Mouse (Mus musculus) midbrain, embryonic 13.5 days (tissue): ENCODE measurements around the gene Cntnap5c. TPM values are rescaled to one million over a fixed set of nuclear protein-coding genes. Genes with fewer than 3 reads are reported as not detected.

Source experiments
- ATAC-seq: fragments of 200-750 bp; cut with Nextera tagmentation; 2 replicates; pipeline ENCODE4 v1.8.0; 2017; ENCODE audit warnings: mild to moderate bottlenecking, moderate TSS enrichment, moderate library complexity
- H3K27ac ChIP-seq: fragments of 300-500 bp; sonication (generic); 2 replicates; pipeline ENCODE4 v1.5.1; 2015; ENCODE audit warnings: inconsistent platforms, mild to moderate bottlenecking, moderate library complexity
- H3K27me3 ChIP-seq: fragments of 300-500 bp; sonication (generic); 2 replicates; pipeline ENCODE4 v1.6.1; 2015; ENCODE audit warnings: mild to moderate bottlenecking, inconsistent platforms
- H3K36me3 ChIP-seq: fragments of 300-500 bp; sonication (generic); 2 replicates; pipeline ENCODE4 v1.6.1; 2015; ENCODE audit warnings: mild to moderate bottlenecking, inconsistent platforms
- H3K4me1 ChIP-seq: fragments of 300-500 bp; sonication (generic); replicated peaks from 2 replicates; pipeline ENCODE4 v1.6.1; 2015; ENCODE audit warnings: inconsistent platforms
- H3K4me2 ChIP-seq: fragments of 300-500 bp; sonication (generic); replicated peaks from 2 replicates; pipeline ENCODE4 v1.6.1; 2015; ENCODE audit warnings: moderate library complexity, mild to moderate bottlenecking, inconsistent platforms
- H3K4me3 ChIP-seq: fragments of 300-500 bp; sonication (generic); replicated peaks from 2 replicates; pipeline ENCODE4 v1.5.1; 2015; ENCODE audit warnings: mild to moderate bottlenecking, inconsistent platforms
- H3K9ac ChIP-seq: fragments of 300-500 bp; sonication (generic); replicated peaks from 2 replicates; pipeline ENCODE4 v1.6.1; 2015; ENCODE audit warnings: mild to moderate bottlenecking, inconsistent platforms
- H3K9me3 ChIP-seq: fragments of 300-500 bp; sonication (generic); 2 replicates; pipeline ENCODE4 v1.6.1; 2016; ENCODE audit warnings: mild to moderate bottlenecking, inconsistent platforms
- WGBS: fragments of 180-500 bp; shearing (Covaris S2); methylation state at CpG from one replicate; pipeline ENCODE4 v1.1.7; 2015; 5-methylcytosine and 5-hydroxymethylcytosine counted together
- polyA plus RNA-seq: library from polyadenylated mRNA; unstranded; fragments of >200 nt; fragmentation: Nextera tagmentation; extraction: Ambion mirVana; gene quantifications from 2 replicates; pipeline ENCODE4 v1.2.1, GENCODE M21; 2015

Gene Cntnap5c
- polyA plus RNA-seq, 1 experiment from 2014 or later, result 2.0 TPM

DNA sequence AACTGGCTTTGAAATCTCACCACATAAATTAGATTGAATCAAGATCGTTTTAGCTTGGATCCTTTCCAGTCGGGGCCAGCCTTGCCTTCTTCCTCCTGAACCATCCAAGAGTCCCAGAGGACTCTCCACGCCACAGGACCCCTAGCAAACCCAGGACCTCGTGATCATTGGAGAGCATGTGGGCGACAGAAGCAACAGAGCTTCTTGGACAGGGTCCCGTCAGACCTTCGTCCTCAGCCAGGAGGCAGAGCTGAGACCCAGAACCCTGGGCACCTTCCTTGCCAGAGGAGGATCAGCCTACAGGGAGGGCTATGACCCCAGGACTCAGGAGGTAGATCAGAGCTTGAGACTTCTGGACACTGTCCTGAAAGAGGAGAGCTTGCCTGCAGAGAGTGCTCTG lies 300.5 kb downstream of the Cntnap5c start:
- Histone ChIP-seq H3K4me1 (no peaks in the 10 kb centered on the region), H3K4me3 (no peak overlapping the region), H3K27me3 (no peaks in the 10 kb centered on the region), H3K4me2 (no peak overlapping the region), H3K36me3 (no peaks in the 10 kb centered on the region), H3K9me3 (no peaks in the 10 kb centered on the region), H3K9ac (no peak overlapping the region), H3K27ac (no peak overlapping the region)
- ATAC-seq, result no peak
- 87% methylated on average over 7 of the region's 7 CpGs for WGBS

- no peak for ATAC-seq
- Histone ChIP-seq H3K9me3 (no peaks in the 10 kb centered on the region), H3K4me1 (no peaks in the 10 kb centered on the region), H3K4me3 (no peak overlapping the region), H3K27ac (no peak overlapping the region), H3K9ac (no peak overlapping the region), H3K4me2 (no peak overlapping the region), H3K36me3 (no peaks in the 10 kb centered on the region), H3K27me3 (no peaks in the 10 kb centered on the region)
- 100% methylated on average over 1 of the region's 1 CpGs for WGBS
Observed at GRCm38 (mm10) chr17:58082676-58083075, 313.3 kb downstream of the Cntnap5c start.

DNA sequence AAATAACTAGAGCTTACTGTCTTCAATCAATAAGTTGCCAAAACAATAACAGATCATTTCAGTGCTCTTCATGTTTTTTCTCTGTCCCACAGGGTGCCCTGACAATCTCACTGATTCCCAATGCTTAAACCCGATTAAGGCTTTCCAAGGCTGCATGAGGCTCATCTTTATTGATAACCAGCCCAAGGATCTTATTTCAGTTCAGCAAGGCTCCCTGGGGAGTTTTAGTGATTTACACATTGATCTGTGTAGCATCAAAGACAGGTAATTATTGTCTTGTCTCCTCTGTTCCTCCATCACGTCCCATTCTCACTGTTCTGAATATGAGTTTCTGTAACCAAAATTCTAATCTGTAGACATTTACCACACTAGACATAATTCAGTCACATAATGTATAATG lies 335.1 kb downstream of the Cntnap5c start:
- 39% methylated on average over 2 of the region's 2 CpGs for WGBS
- Histone ChIP-seq H3K9ac (no peak overlapping the region), H3K36me3 (no peaks in the 10 kb centered on the region), H3K9me3 (no peaks in the 10 kb centered on the region), H3K4me1 (no peaks in the 10 kb centered on the region), H3K27me3 (no peaks in the 10 kb centered on the region), H3K4me3 (no peak overlapping the region), H3K27ac (no peak overlapping the region), H3K4me2 (no peak overlapping the region)
- 0 out of 2 replicates have a peak, but pooled peaks have one; percentile 30 for ATAC-seq

DNA sequence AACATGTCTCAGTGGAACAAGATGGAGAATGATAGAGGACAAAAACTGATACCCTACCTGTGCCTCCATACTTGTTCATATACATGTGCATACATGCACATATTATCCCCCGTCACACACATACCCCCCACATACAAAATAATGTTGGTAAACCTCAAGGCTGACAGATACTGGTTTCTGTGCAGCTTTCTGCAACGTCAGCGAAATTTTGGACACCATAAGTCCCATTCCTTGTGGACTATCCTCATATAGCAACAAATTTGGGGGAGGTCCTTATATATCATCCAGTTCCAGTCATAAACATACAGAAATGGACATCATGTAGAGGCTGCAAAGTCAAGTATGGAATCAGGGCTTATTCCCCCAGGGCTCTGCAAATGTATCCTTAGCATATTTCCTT lies 338.5 kb downstream of the Cntnap5c start:
- ATAC-seq, result no peak
- H3K4me3 ChIP-seq, result no peak overlapping the region

DNA sequence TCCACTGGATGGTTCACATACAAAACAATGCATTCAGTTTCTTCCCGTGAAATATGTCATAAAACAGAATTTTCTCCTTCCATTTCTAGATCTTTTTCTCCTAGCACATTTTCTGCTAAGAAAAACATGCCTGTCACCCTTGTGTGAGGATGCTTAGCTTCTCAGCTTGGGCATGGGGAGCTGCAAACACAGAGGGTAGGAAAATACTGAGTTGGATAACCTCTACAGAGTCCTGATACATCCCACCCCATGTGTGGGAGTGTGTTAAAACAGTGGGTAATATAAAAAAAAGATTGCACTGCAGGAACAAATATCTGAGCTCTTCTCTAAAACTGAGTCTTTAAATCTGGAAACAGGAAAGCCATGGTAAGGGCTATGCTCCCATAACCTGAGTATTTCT lies 339.0 kb downstream of the Cntnap5c start:
- Histone ChIP-seq H3K4me2 (no peak overlapping the region), H3K9ac (no peak overlapping the region), H3K9me3 (no peaks in the 10 kb centered on the region), H3K4me3 (no peak overlapping the region), H3K27ac (no peak overlapping the region), H3K27me3 (no peaks in the 10 kb centered on the region), H3K36me3 (no peaks in the 10 kb centered on the region), H3K4me1 (no peaks in the 10 kb centered on the region)
- WGBS, result 83% methylated on average over 1 of the region's 1 CpGs
- ATAC-seq, result no peak

More for the DNA sequence above, 338.5 kb downstream of the Cntnap5c start:
- H3K9me3 ChIP-seq, result no peaks in the 10 kb centered on the region
- no peak overlapping the region for H3K9ac ChIP-seq
- no peaks in the 10 kb centered on the region for H3K36me3 ChIP-seq
- no peaks in the 10 kb centered on the region for H3K27me3 ChIP-seq
- H3K4me2 ChIP-seq, result no peak overlapping the region
- no peaks in the 10 kb centered on the region for H3K4me1 ChIP-seq
- H3K27ac ChIP-seq, result no peak overlapping the region
- WGBS, result 89% methylated on average over 3 of the region's 3 CpGs

GRCm38 (mm10) chr17:58187171-58187570 lies 417.8 kb downstream of the Cntnap5c start:
- ATAC-seq, result no peak
- Histone ChIP-seq H3K4me1 (no peaks in the 10 kb centered on the region), H3K9me3 (no peaks in the 10 kb centered on the region), H3K9ac (no peak overlapping the region), H3K4me3 (no peak overlapping the region), H3K36me3 (no peaks in the 10 kb centered on the region), H3K27me3 (no peaks in the 10 kb centered on the region), H3K27ac (no peak overlapping the region), H3K4me2 (no peak overlapping the region)
- WGBS, result 90% methylated on average over 1 of the region's 1 CpGs

DNA sequence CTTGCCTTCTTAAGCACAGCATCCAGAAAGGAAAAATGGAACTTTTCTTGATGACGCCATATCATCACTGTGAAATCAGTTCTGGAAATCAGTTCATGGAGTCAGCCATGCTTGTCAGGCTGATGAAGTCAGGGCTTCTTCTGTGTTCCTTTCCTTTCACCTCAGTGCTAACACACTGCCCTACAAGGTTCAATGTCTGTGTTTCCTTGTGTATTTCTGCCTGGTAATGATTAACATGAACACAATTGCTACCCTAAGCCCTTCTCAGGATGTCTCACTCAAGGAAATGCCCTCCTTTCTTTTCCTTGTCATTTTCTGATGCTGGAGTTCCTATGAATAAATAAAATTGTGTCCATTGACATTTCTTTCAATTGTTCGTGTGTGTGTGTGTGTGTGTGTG lies 431.8 kb downstream of the Cntnap5c start:
- 97% methylated on average over 2 of the region's 2 CpGs for WGBS
- no peaks in the 10 kb centered on the region for H3K27me3 ChIP-seq
- no peaks in the 10 kb centered on the region for H3K9me3 ChIP-seq
- no peak for ATAC-seq
- H3K9ac ChIP-seq, result no peak overlapping the region
- H3K4me3 ChIP-seq, result no peak overlapping the region
- H3K4me1 ChIP-seq, result no peaks in the 10 kb centered on the region
- no peaks in the 10 kb centered on the region for H3K36me3 ChIP-seq
- H3K4me2 ChIP-seq, result no peak overlapping the region
- H3K27ac ChIP-seq, result no peak overlapping the region

GRCm38 (mm10) chr17:58268058-58268457 lies 498.7 kb downstream of the Cntnap5c start:
- 83% methylated on average over 2 of the region's 2 CpGs for WGBS
- Histone ChIP-seq H3K4me3 (no peak overlapping the region), H3K9me3 (no peaks in the 10 kb centered on the region), H3K4me2 (no peak overlapping the region), H3K36me3 (no peaks in the 10 kb centered on the region), H3K27me3 (no peaks in the 10 kb centered on the region), H3K4me1 (no peaks in the 10 kb centered on the region), H3K9ac (no peak overlapping the region), H3K27ac (no peak overlapping the region)
- ATAC-seq, result no peak

GRCm38 (mm10) chr17:58351310-58351709 lies 581.9 kb downstream of the Cntnap5c start:
- ATAC-seq, result no peak

GRCm38 (mm10) chr17:58356224-58356623 lies 586.9 kb downstream of the Cntnap5c start:
- H3K36me3 ChIP-seq, result no peaks in the 10 kb centered on the region

More at GRCm38 (mm10) chr17:58351310-58351709, 581.9 kb downstream of the Cntnap5c start:
- 83% methylated on average over 6 of the region's 6 CpGs for WGBS
- H3K27ac ChIP-seq, result no peak overlapping the region
- no peaks in the 10 kb centered on the region for H3K4me1 ChIP-seq
- H3K9ac ChIP-seq, result no peak overlapping the region
- no peak overlapping the region for H3K4me2 ChIP-seq
- no peaks in the 10 kb centered on the region for H3K36me3 ChIP-seq
- H3K27me3 ChIP-seq, result no peaks in the 10 kb centered on the region
- no peaks in the 10 kb centered on the region for H3K9me3 ChIP-seq
- H3K4me3 ChIP-seq, result no peak overlapping the region

DNA sequence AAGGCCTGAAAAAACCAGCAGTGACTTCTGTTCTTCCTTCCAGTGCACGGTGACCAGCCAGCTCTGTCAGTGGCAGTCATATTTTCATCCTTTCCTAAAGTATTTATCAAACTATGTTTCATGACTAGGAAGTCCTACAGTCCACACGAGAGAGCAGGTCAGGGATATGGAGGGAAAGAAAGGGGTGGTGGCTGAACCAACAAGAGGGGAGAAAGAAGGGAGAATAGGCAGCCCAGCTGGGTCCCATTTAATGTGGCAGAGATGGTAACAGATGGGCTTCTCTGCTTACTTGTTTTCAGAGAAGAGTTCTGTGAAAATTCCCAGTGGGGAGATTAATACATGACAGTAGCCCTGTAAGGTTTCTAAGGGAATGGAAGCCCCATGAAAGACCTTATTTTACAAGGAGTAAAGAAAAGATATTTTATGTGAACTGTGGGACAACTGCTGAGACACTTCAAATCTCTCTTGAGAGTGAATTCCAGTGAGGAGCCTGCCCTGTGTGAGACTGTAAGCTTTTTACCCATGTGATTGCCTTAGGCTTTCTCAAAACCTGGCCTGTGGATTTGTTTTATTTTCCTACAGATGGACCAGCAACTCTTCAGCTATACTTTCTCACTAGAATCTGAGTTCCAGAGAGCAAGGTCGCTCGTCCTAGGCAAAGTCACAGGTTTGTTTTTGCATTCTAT lies 594.4 kb downstream of the Cntnap5c start:
- Histone ChIP-seq H3K4me3 (no peak overlapping the region), H3K4me1 (no peaks in the 10 kb centered on the region), H3K9ac (no peak overlapping the region), H3K9me3 (no peaks in the 10 kb centered on the region), H3K27ac (no peak overlapping the region), H3K4me2 (no peak overlapping the region), H3K27me3 (no peaks in the 10 kb centered on the region), H3K36me3 (no peaks in the 10 kb centered on the region)
- no peak for ATAC-seq
- 78% methylated on average over 4 of the region's 4 CpGs for WGBS

More at GRCm38 (mm10) chr17:58356224-58356623, 586.9 kb downstream of the Cntnap5c start:
- no peak overlapping the region for H3K4me2 ChIP-seq
- H3K4me3 ChIP-seq, result no peak overlapping the region
- no peaks in the 10 kb centered on the region for H3K9me3 ChIP-seq
- no peak overlapping the region for H3K27ac ChIP-seq
- no peaks in the 10 kb centered on the region for H3K4me1 ChIP-seq
- no peak overlapping the region for H3K9ac ChIP-seq
- 63% methylated on average over 2 of the region's 2 CpGs for WGBS
- no peak for ATAC-seq
- no peaks in the 10 kb centered on the region for H3K27me3 ChIP-seq

DNA sequence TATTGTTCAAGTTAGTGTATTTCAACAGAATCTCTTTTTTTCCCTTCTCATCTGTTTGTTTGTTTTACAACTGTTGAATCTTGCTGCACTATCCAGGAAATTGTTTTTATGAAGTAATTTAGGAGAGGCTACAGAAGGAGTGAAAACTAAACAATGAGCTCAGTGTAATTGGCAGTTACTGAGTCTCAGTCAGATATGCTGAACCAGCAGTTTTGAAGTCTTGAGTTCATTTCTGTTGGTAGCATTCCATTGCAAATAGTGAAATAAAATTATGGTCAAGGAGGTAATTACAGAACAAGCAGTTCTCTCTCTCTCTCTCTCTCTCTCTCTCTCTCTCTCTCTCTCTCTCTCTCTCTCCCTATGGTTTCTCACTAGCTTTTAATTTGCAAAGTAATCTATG lies 600.7 kb downstream of the Cntnap5c start:
- ATAC-seq, result no peak
- Histone ChIP-seq H3K4me1 (no peaks in the 10 kb centered on the region), H3K36me3 (no peaks in the 10 kb centered on the region), H3K27ac (no peak overlapping the region), H3K4me3 (no peak overlapping the region), H3K9ac (no peak overlapping the region), H3K9me3 (no peaks in the 10 kb centered on the region), H3K27me3 (no peaks in the 10 kb centered on the region), H3K4me2 (no peak overlapping the region)

GRCm38 (mm10) chr17:58407769-58408168 lies 638.4 kb downstream of the Cntnap5c start:
- ATAC-seq, result no peak
- H3K27ac ChIP-seq, result no peak overlapping the region
- H3K27me3 ChIP-seq, result no peaks in the 10 kb centered on the region

More at GRCm38 (mm10) chr17:58407769-58408168, 638.4 kb downstream of the Cntnap5c start:
- Histone ChIP-seq H3K4me1 (no peaks in the 10 kb centered on the region), H3K4me3 (no peak overlapping the region), H3K36me3 (no peaks in the 10 kb centered on the region), H3K9ac (no peak overlapping the region), H3K9me3 (no peaks in the 10 kb centered on the region), H3K4me2 (no peak overlapping the region)
